Mouse (Mus musculus) G1E (cell line): ENCODE data around the gene Acvr1c. TPM values are rescaled to one million over a fixed set of nuclear protein-coding genes. Genes with fewer than 3 reads are reported as not detected.

Source experiments
- ATAC-seq: 2 replicates; pipeline ENCODE4 v1.8.0; 2016; ENCODE audit warnings: mild to moderate bottlenecking; ENCODE audit not compliant: insufficient number of reproducible peaks, poor library complexity, low FRiP score, severe bottlenecking; ENCODE audit errors: extremely low read depth
- DNase-seq: peaks from one replicate; pipeline ENCODE4 v3.0.0; 2012; ENCODE audit warnings: low spot score
- H3K27me3 ChIP-seq: 2 replicates; pipeline ENCODE4 v1.6.1; 2012; ENCODE audit warnings: mild to moderate bottlenecking, low read length, inconsistent platforms; ENCODE audit not compliant: insufficient read depth
- H3K36me3 ChIP-seq: replicated peaks from 2 replicates; pipeline ENCODE3; 2012; ENCODE audit warnings: mild to moderate bottlenecking, inconsistent platforms
- H3K4me1 ChIP-seq: 2 replicates; pipeline ENCODE4 v1.6.1; 2012; ENCODE audit warnings: low read depth, low read length, inconsistent platforms, mixed read lengths; ENCODE audit not compliant: insufficient read depth
- H3K4me3 ChIP-seq: 2 replicates; pipeline ENCODE4 v1.5.1; 2012; ENCODE audit warnings: low read depth, mild to moderate bottlenecking, inconsistent platforms, low read length, moderate library complexity, mixed read lengths
- H3K9me3 ChIP-seq: replicated peaks from 2 replicates; pipeline ENCODE4 v1.6.1; 2012; ENCODE audit warnings: inconsistent platforms
- CTCF ChIP-seq: IDR thresholded peaks from 2 replicates; pipeline ENCODE4 v1.5.1; 2012; ENCODE audit warnings: low read depth, low read length, inconsistent platforms, mixed read lengths
- GATA1 ChIP-seq: IDR thresholded peaks from 2 replicates; pipeline ENCODE4 v1.6.1; 2012; ENCODE audit warnings: borderline replicate concordance, low read length, inconsistent platforms, mixed read lengths
- GATA2 ChIP-seq: IDR thresholded peaks from 2 replicates; pipeline ENCODE4 v1.6.1; 2012; ENCODE audit warnings: low read depth, low read length, inconsistent platforms, borderline replicate concordance
- POLR2AphosphoS5 ChIP-seq: IDR thresholded peaks from 2 replicates; pipeline ENCODE4 v1.6.1; 2012; ENCODE audit warnings: low read depth, low read length, inconsistent platforms; ENCODE audit not compliant: insufficient replicate concordance
- TAL1 ChIP-seq: conservative IDR thresholded peaks from 2 replicates; pipeline ENCODE4 v1.6.1; 2012; ENCODE audit warnings: low read depth, low read length, inconsistent platforms, mixed read lengths
- polyA plus RNA-seq: library from polyadenylated mRNA; stranded (reverse); fragments of >175 nt; gene quantifications from 2 replicates; pipeline ENCODE4 v1.2.3, GENCODE M21; 2012
- total RNA-seq, 2 experiments: library from RNA; stranded (forward) in 1 of 2; stranded (reverse) in 1 of 2; fragments of 200-1000 nt in 1 of 2; fragments of >200 nt in 1 of 2; fragmentation: Nextera tagmentation in 1 of 2; gene quantifications; 2 replicates each; pipeline ENCODE4 v1.2.3; 2014 to 2017

The Acvr1c gene
- total and polyA plus RNA-seq, 3 experiments, result 0.05 TPM; not detected in 2

DNA sequence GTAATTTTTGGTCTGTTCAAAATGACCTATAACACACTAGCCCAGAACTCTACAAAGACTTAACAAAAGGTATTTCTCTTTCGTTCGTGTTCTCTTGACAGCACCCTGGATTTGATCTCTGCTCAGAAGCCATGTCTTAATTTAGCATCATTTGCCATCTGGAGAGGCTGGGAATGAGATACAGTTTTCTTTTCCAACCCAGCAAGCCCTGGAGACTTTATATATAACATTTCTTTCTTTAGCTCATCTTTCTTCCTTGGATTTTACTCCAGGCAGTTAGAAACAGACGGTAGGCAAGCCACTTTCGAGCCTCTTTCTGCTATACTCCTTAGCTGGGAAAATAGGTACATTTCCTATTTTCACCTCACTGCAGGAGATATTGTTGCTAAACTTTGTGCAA, 117.1 kb downstream of the Acvr1c start:
- Histone ChIP-seq H3K4me1 (no peaks in the 10 kb centered on the region), H3K4me3 (no peak overlapping the region), H3K9me3 (peaks cover 16% of the 10 kb centered on the region), H3K36me3 (no peaks in the 10 kb centered on the region), H3K27me3 (no peaks in the 10 kb centered on the region)
- ATAC-seq (no peak), DNase-seq (no peak)
- TF ChIP-seq CTCF (no peak), POLR2AphosphoS5 (no peak), GATA1 (no peak), TAL1 (no peak), GATA2 (no peak)

DNA sequence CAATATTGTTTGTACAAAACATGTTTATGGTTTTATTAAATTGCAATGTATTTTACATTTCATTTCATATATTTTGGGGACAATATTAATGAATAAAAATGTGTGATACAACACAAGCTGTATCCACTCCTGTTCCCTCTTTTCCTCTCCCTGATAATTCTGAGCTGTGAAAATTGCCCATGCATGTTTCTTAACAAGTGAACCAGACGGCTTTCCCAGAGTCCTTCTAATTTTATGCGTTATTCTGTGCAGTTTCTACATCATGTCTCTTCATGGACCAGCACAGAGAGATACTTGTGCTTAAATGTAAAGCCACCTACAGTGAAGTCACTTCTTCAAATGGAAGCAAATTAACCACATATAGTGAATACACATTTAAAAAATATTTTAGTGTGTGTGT, 120.2 kb downstream of the Acvr1c start:
- no peaks in the 10 kb centered on the region for H3K4me1 ChIP-seq
- no peak for ATAC-seq
- no peak for DNase-seq
- H3K27me3 ChIP-seq, result no peaks in the 10 kb centered on the region
- peaks cover 12% of the 10 kb centered on the region for H3K9me3 ChIP-seq
- no peak overlapping the region for H3K4me3 ChIP-seq
- H3K36me3 ChIP-seq, result no peaks in the 10 kb centered on the region
- TF ChIP-seq GATA1 (no peak), TAL1 (no peak), GATA2 (no peak), POLR2AphosphoS5 (no peak), CTCF (no peak)

Other genes starting within 250 kb of the Acvr1c start
- gene Cytip, start 162.4 kb downstream of the Acvr1c start, total RNA-seq (2014; fragmentation: Nextera tagmentation), result not detected in 2 replicates
- gene Cytip, start 162.4 kb downstream of the Acvr1c start, total RNA-seq (2017), result 0.05 TPM in 1 of 2 replicates, not detected in the other
- gene Cytip, start 162.4 kb downstream of the Acvr1c start, polyA plus RNA-seq, result not detected in 2 replicates
- not detected in 2 replicates for gene Gm17409, start 112.2 kb upstream of the Acvr1c start, total RNA-seq (2014; fragmentation: Nextera tagmentation)
- gene Gm17409, start 112.2 kb upstream of the Acvr1c start, total RNA-seq (2017), result not detected in 2 replicates
- not detected in 2 replicates for gene Gm17409, start 112.2 kb upstream of the Acvr1c start, polyA plus RNA-seq
- not detected in 2 replicates for gene Acvr1, start 209.3 kb upstream of the Acvr1c start, total RNA-seq (2014; fragmentation: Nextera tagmentation)
- gene Acvr1, start 209.3 kb upstream of the Acvr1c start, total RNA-seq (2017), result 0.06 and 0.11 TPM in 2 replicates
- gene Acvr1, start 209.3 kb upstream of the Acvr1c start, polyA plus RNA-seq, result not detected in 2 replicates
- gene Upp2, start 209.4 kb upstream of the Acvr1c start, total RNA-seq (2014; fragmentation: Nextera tagmentation), result not detected in 2 replicates
- 0.64 and 0.66 TPM in 2 replicates for gene Upp2, start 209.4 kb upstream of the Acvr1c start, total RNA-seq (2017)
- gene Upp2, start 209.4 kb upstream of the Acvr1c start, polyA plus RNA-seq, result not detected in 2 replicates